Mouse (Mus musculus) layer of hippocampus, postnatal 25 days (tissue): ENCODE measurements around the gene Diaph3. TPM values are rescaled to one million over a fixed set of nuclear protein-coding genes. Genes with fewer than 3 reads are reported as not detected.
A peak's percentile ranks its signal among the peaks of the same experiment; 100 is the strongest.

ENCODE experiments used
- DNase-seq, 2 experiments: peaks; one replicate each; pipeline ENCODE4 v3.0.0; 2022; ENCODE audit warnings: mixed read lengths in 2 of 2, low spot score in 1 of 2; ENCODE audit errors: extremely low spot score in 1 of 2
- total RNA-seq, 2 experiments: library from RNA; stranded (reverse); gene quantifications; 2 replicates each; pipeline ENCODE4 v1.2.3; 2021

The Diaph3 gene
- total RNA-seq, 2 experiments from 2014 or later: 4.6 to 4.9 TPM

GRCm38 (mm10) chr14:86864053-86864452, 277.0 kb downstream of the Diaph3 start:
- DNase-seq: no peak

DNA sequence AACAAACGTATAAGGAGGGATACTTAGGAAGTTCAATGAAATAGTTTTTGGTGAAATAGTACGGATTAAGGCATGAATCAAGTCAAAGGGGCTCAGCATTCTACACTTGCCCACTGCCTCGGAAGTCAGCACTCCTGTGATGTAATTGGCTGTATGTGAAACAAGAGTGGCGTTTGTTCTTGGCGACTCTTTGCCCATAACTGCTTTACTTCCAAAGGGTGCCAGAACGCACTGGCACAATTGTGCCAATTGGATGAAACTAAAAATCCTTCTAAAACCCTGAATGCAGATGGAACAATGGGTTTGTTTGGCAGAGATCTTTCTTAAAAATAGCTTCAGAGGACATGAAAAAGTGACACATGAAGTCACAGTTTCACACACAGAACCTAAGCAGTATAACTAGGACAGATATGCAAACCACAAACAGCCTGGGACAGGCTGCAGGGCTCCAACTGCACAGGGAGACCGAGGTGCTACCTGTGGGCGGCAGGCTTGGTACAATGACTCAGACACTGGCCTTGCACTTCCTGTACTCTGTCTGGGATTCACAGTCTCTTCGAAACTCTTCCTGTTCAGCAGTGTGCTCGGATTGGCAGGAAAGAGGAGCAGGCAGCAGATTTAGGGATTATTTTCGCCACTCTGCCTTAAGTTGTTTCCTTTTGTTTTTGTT, 279.6 kb downstream of the Diaph3 start:
- DNase-seq: no peak

DNA sequence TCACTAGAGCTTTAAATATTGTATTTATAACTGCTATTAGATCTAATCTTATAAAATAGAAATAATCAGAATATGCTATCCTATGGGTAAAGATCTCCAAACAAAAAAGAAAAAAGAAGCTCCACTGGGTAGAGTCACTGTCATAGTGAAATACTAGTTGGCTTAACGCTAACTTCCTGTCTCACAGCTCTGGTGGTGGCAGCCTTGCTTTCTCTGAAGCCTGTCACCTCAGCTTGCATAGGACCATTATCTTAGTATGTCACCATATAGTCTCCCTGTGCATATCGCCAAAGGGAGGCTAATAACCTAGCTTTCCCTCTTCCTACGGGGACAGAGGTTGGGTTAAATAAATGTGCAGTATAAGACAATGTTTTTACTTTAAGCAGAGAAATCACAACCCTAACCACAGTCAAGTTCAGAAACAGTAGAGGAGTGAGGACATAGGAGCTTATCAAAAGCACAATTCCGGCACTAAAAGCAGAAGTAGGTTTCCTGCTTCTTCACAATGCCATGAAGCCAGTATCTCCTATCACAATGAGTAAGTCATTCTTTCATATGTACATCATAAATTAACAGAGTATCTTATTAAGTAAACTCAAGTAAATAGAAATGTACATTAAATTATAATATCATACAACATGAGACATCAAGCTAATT, 293.8 kb downstream of the Diaph3 start:
- no peak for DNase-seq

DNA sequence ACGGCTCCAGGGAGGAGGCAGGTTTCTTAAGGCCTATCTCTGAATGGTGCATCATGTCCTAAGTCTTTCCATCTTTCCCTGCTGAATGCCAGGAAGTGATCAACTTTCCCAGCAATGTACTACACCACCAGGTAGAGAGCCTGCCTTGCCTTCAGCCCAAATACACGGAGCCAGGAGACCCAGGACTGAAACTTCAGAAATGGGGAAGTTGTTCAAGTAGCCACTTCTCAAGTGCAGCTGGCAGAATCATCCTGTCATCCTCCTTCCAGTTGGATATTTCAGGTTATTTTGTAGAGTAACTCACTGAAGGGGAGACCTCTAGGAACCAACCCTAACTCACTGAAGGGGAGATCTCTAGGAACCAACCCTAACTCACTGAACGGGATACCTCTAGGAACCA, 297.0 kb downstream of the Diaph3 start:
- DNase-seq: no peak

GRCm38 (mm10) chr14:86837642-86838041, 303.4 kb downstream of the Diaph3 start:
- no peak for DNase-seq

- no peak for DNase-seq
Observed at GRCm38 (mm10) chr14:86834851-86835250, 306.2 kb downstream of the Diaph3 start.

DNA sequence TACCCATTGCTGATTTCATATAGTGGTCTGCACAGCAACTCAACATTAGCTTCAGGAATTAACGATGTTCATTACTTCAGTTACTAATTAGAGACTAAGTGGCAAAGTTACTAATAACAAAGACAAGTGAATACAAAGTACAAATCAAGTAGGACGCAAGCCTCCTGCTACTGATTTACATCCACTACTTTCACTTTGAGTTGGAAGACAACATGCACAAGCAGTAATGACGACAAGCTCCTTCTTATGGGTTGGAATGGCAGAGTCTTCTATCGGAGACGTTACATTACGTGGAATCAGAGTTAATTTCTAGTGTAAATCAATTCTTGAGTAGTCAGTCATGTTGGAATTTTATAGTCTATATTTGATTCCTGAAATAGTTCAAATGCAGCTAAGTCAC, 306.8 kb downstream of the Diaph3 start:
- DNase-seq: no peak

DNA sequence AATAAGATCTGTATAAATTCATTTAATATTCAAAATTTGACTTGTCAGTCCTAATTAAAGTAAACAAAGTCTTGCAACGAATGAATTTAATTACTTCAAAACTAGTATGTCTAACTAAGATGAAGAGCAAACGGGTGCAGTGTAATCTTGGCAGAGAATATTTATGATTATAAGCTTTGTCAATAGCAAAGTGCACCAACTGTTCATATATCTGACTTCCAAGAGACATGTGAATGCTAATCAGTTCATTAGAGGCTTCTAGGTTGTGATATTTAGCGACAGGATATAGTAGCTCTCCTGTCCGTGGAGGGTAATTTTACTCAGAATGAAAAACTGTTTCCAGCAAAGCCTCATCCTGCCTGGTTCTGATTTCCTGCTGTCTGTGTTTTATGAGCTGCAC, 308.0 kb downstream of the Diaph3 start:
- DNase-seq: no peak

GRCm38 (mm10) chr14:86816246-86816645, 324.8 kb downstream of the Diaph3 start:
- DNase-seq: no peak

GRCm38 (mm10) chr14:86788880-86789641, 352.0 kb downstream of the Diaph3 start:
- no peak for DNase-seq

- no peak for DNase-seq
Observed at GRCm38 (mm10) chr14:86786866-86787265, 354.2 kb downstream of the Diaph3 start.

DNA sequence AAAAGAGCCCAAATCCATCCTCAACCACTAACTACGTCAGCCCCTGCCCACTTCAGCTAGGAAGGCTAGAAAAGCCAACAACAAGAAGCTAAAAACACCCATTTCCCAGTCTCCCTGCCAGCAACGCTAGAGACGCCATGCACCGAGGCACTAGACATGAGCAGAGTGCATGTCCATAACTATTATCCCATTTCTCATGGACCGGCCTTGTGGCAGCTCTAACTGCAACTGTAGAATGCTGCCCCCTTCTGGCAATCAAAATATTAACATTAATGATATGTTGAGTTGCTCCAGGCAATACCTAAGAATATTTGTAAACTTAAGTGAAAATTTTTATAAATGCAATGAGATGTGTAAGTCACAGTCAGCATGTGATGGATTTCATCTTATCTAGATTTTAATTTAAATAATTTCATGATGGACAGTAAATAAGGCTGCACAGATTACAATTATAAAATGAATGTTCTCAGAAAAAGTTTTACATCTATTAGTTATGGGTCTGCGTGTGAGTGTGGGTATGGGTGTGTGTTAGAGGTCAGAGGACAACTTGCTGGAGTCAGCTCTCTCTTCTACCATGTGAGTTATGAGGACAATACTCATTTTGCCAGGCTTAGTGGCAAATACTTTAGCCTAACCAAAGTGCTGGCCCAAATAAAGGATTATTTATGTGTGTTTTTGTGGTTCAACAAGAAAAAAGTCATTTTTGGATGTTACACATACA, 359.3 kb downstream of the Diaph3 start:
- DNase-seq: peak; percentile 15 to 30

DNA sequence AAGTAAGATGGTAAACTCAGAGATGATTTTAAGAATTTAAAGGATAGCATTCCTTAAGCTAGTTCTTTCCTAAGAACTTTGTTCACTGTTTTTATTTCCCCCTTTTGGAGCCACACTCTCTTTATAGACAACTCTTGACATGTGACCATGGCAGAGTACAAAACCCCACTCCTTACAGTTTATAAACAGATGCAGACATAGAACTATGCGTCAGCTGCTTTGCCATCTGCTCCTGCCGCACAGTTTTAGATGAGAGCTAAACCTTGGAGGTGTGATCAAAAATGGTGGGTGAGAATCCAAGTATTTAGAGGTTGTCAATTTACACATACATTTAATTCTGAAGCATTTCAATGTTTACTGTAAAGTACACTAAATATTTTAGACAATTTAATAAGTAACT, 367.7 kb downstream of the Diaph3 start:
- DNase-seq: no peak

GRCm38 (mm10) chr14:86772176-86773150, 368.6 kb downstream of the Diaph3 start:
- no peak for DNase-seq

GRCm38 (mm10) chr14:86764286-86764685, 376.7 kb downstream of the Diaph3 start:
- DNase-seq: no peak

GRCm38 (mm10) chr14:86757604-86758520, 383.2 kb downstream of the Diaph3 start:
- no peak for DNase-seq

DNA sequence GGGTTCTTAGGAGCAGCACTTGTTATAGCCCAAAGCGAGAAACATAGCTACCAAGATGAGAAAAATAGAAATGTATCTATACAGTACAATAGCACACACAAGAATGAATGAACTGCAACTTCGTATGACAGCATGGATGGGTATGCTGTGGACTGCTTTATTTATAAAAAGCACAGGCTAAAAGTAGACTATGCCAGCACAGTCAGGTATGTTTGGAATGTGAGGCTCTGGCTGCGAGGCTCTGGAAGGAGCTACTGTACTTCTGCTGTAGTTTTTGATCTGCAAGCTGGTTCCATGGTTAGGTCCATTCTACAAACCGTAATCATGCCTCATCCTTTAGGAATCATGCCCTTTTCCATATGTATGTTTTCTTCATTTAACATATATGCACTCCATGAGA, 383.9 kb downstream of the Diaph3 start:
- DNase-seq: no peak

- DNase-seq: no peak
Observed at GRCm38 (mm10) chr14:86750351-86750750, 390.7 kb downstream of the Diaph3 start.

DNA sequence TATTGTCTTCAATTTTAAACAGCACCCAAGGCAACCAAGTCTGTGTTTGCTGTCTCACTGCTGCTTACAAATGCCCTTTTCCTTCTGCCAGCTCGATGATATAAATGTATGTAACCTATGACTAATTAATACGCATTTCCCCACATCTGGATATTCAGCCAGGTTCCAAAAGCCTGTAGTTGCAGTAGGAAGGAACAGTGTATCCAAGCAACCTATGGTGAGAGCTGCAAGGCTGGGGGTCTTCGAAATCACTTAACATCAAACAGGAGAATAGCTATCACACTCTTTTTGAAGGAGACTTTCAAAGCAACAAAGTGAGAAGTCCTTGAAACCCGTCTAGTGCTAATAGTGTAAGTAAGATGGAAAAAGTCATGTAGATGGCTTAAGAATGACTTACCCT, 391.6 kb downstream of the Diaph3 start:
- no peak for DNase-seq
